Mouse (Mus musculus) heart, embryonic 14.5 days (tissue): ENCODE data around the gene Gja5. TPM values are rescaled to one million over a fixed set of nuclear protein-coding genes. Genes with fewer than 3 reads are reported as not detected.

ENCODE experiments used
- polyA plus RNA-seq: library from polyadenylated mRNA; unstranded; fragments of >200 nt; fragmentation: Nextera tagmentation; extraction: Ambion mirVana; gene quantifications from 2 replicates; pipeline ENCODE4 v1.2.1, GENCODE M21; 2014

Gja5 gene
- polyA plus RNA-seq, 1 experiment from 2014 or later: 43.4 TPM

Other genes with a start within 250 kb of the Gja5 start
- gene Ankrd35, start 234.6 kb upstream of the Gja5 start, polyA plus RNA-seq: 0.09 and 0.23 TPM in 2 replicates
- 26.8 and 30.6 TPM in 2 replicates for gene Pias3, start 208.3 kb upstream of the Gja5 start, polyA plus RNA-seq
- 8.0 and 8.8 TPM in 2 replicates for gene Nudt17, start 196.1 kb upstream of the Gja5 start, polyA plus RNA-seq
- gene Polr3c, start 177.1 kb upstream of the Gja5 start, polyA plus RNA-seq: 27.0 and 27.1 TPM in 2 replicates
- 41.2 and 42.0 TPM in 2 replicates for gene Rnf115, start 177.0 kb upstream of the Gja5 start, polyA plus RNA-seq
- not detected in 2 replicates for gene Pdzk1, start 75.4 kb upstream of the Gja5 start, polyA plus RNA-seq
- gene Cd160, start 75.3 kb upstream of the Gja5 start, polyA plus RNA-seq: not detected in 2 replicates
- 28.6 and 29.8 TPM in 2 replicates for gene Gpr89, start 653 bp downstream of the Gja5 start, polyA plus RNA-seq
- 0.03 TPM in 1 of 2 replicates, not detected in the other for gene Gja8, start 21.3 kb downstream of the Gja5 start, polyA plus RNA-seq